Mouse (Mus musculus): Measurements from ENCODE around the gene Actr1b. TPM values are rescaled to one million over a fixed set of nuclear protein-coding genes. Genes with fewer than 3 reads are reported as not detected.
"Not testable (repeated sequence)": the region's sequence is repeated elsewhere in the genome, so short reads cannot be mapped to it uniquely, and the experiment has no call there.

Gene Actr1b
- polyA plus RNA-seq, 1 experiment, result 371 TPM

GRCm38 (mm10) chr1:36674936-36675335 is 39.3 kb downstream of the Actr1b start:
- no peaks in the 10 kb centered on the region for H3K4me1 ChIP-seq (ENCODE audit: control insufficient read depth, insufficient read depth, low read length)
- H3K4me3 ChIP-seq (replicated peaks; ENCODE audit: insufficient read depth, low read depth, low read length), result no peak overlapping the region
- no peaks in the 10 kb centered on the region for H3K27me3 ChIP-seq (ENCODE audit: control insufficient read depth, insufficient read depth, low read length)
- 79% methylated on average over 3 of the region's 3 CpGs for WGBS
- TF ChIP-seq CTCF (IDR thresholded peaks at IDR 0.05; ENCODE audit: borderline replicate concordance, insufficient read depth, low read depth, low read length) (no peak), POLR2A (IDR thresholded peaks at IDR 0.05; ENCODE audit: borderline replicate concordance, insufficient read depth, low read length) (no peak)
- no peak overlapping the region for H3K27ac ChIP-seq (ENCODE audit: insufficient read depth, low read length)
- no peak for DNase-seq

- 48% methylated on average over 16 of the region's 16 CpGs for WGBS
- H3K27me3 ChIP-seq (ENCODE audit: control insufficient read depth, insufficient read depth, low read length), result no peaks in the 10 kb centered on the region
- no peaks in the 10 kb centered on the region for H3K4me1 ChIP-seq (ENCODE audit: control insufficient read depth, insufficient read depth, low read length)
- no peak for DNase-seq
- no peak for TF ChIP-seq CTCF (IDR thresholded peaks at IDR 0.05; ENCODE audit: borderline replicate concordance, insufficient read depth, low read depth, low read length)
- TF ChIP-seq POLR2A (IDR thresholded peaks at IDR 0.05; ENCODE audit: borderline replicate concordance, insufficient read depth, low read length), result no peak
- H3K27ac ChIP-seq (ENCODE audit: insufficient read depth, low read length), result no peak overlapping the region
- H3K4me3 ChIP-seq (replicated peaks; ENCODE audit: insufficient read depth, low read depth, low read length), result no peak overlapping the region
Measured at GRCm38 (mm10) chr1:36672648-36673350, 41.4 kb downstream of the Actr1b start.

- DNase-seq, result no peak
- WGBS, result 89% methylated on average over 10 of the region's 10 CpGs
- Histone ChIP-seq H3K4me3 (replicated peaks; ENCODE audit: insufficient read depth, low read depth, low read length) (no peak overlapping the region), H3K27me3 (ENCODE audit: control insufficient read depth, insufficient read depth, low read length) (no peaks in the 10 kb centered on the region), H3K4me1 (ENCODE audit: control insufficient read depth, insufficient read depth, low read length) (no peaks in the 10 kb centered on the region), H3K27ac (ENCODE audit: insufficient read depth, low read length) (no peak overlapping the region)
- no peak for TF ChIP-seq POLR2A (IDR thresholded peaks at IDR 0.05; ENCODE audit: borderline replicate concordance, insufficient read depth, low read length)
- TF ChIP-seq CTCF (IDR thresholded peaks at IDR 0.05; ENCODE audit: borderline replicate concordance, insufficient read depth, low read depth, low read length), result no peak
Measured at GRCm38 (mm10) chr1:36671260-36671659, 43.0 kb downstream of the Actr1b start.

GRCm38 (mm10) chr1:36670256-36670655 is 44.0 kb downstream of the Actr1b start:
- 87% methylated on average over 4 of the region's 4 CpGs for WGBS

GRCm38 (mm10) chr1:36668007-36668406 is 46.2 kb downstream of the Actr1b start:
- not testable (repeated sequence) for H3K4me1 ChIP-seq (ENCODE audit: control insufficient read depth, insufficient read depth, low read length); H3K27ac ChIP-seq (ENCODE audit: insufficient read depth, low read length); DNase-seq; H3K27me3 ChIP-seq (ENCODE audit: control insufficient read depth, insufficient read depth, low read length); H3K4me3 ChIP-seq (replicated peaks; ENCODE audit: insufficient read depth, low read depth, low read length)
- WGBS, result 78% methylated on average over 4 of the region's 4 CpGs

More at GRCm38 (mm10) chr1:36670256-36670655, 44.0 kb downstream of the Actr1b start:
- H3K27ac ChIP-seq (ENCODE audit: insufficient read depth, low read length), result no peak overlapping the region
- H3K27me3 ChIP-seq (ENCODE audit: control insufficient read depth, insufficient read depth, low read length), result no peaks in the 10 kb centered on the region
- TF ChIP-seq CTCF (IDR thresholded peaks at IDR 0.05; ENCODE audit: borderline replicate concordance, insufficient read depth, low read depth, low read length), result no peak
- TF ChIP-seq POLR2A (IDR thresholded peaks at IDR 0.05; ENCODE audit: borderline replicate concordance, insufficient read depth, low read length), result no peak
- H3K4me1 ChIP-seq (ENCODE audit: control insufficient read depth, insufficient read depth, low read length), result no peaks in the 10 kb centered on the region
- no peak overlapping the region for H3K4me3 ChIP-seq (replicated peaks; ENCODE audit: insufficient read depth, low read depth, low read length)
- DNase-seq, result no peak

GRCm38 (mm10) chr1:36665934-36666333 is 48.3 kb downstream of the Actr1b start:
- no peak for DNase-seq
- Histone ChIP-seq H3K4me3 (replicated peaks; ENCODE audit: insufficient read depth, low read depth, low read length) (no peak overlapping the region), H3K27me3 (ENCODE audit: control insufficient read depth, insufficient read depth, low read length) (no peaks in the 10 kb centered on the region), H3K27ac (ENCODE audit: insufficient read depth, low read length) (no peak overlapping the region), H3K4me1 (ENCODE audit: control insufficient read depth, insufficient read depth, low read length) (no peaks in the 10 kb centered on the region)
- 70% methylated on average over 4 of the region's 4 CpGs for WGBS
- TF ChIP-seq CTCF (IDR thresholded peaks at IDR 0.05; ENCODE audit: borderline replicate concordance, insufficient read depth, low read depth, low read length) (no peak), POLR2A (IDR thresholded peaks at IDR 0.05; ENCODE audit: borderline replicate concordance, insufficient read depth, low read length) (no peak)

- Histone ChIP-seq H3K4me3 (replicated peaks; ENCODE audit: insufficient read depth, low read depth, low read length) (no peak overlapping the region), H3K4me1 (ENCODE audit: control insufficient read depth, insufficient read depth, low read length) (no peaks in the 10 kb centered on the region), H3K27ac (ENCODE audit: insufficient read depth, low read length) (no peak overlapping the region), H3K27me3 (ENCODE audit: control insufficient read depth, insufficient read depth, low read length) (no peaks in the 10 kb centered on the region)
- DNase-seq, result no peak
- 74% methylated on average over 11 of the region's 11 CpGs for WGBS
- TF ChIP-seq POLR2A (IDR thresholded peaks at IDR 0.05; ENCODE audit: borderline replicate concordance, insufficient read depth, low read length), result no peak
- TF ChIP-seq CTCF (IDR thresholded peaks at IDR 0.05; ENCODE audit: borderline replicate concordance, insufficient read depth, low read depth, low read length), result no peak
Measured at GRCm38 (mm10) chr1:36665165-36665723, 49.0 kb downstream of the Actr1b start.

- no peak for TF ChIP-seq POLR2A (IDR thresholded peaks at IDR 0.05; ENCODE audit: borderline replicate concordance, insufficient read depth, low read length)
- peak; percentile 60 for TF ChIP-seq CTCF (IDR thresholded peaks at IDR 0.05; ENCODE audit: borderline replicate concordance, insufficient read depth, low read depth, low read length)
- DNase-seq, result peak; percentile 53 to 63
- Histone ChIP-seq H3K27me3 (ENCODE audit: control insufficient read depth, insufficient read depth, low read length) (no peaks in the 10 kb centered on the region), H3K4me3 (replicated peaks; ENCODE audit: insufficient read depth, low read depth, low read length) (no peak overlapping the region), H3K27ac (ENCODE audit: insufficient read depth, low read length) (no peak overlapping the region), H3K4me1 (ENCODE audit: control insufficient read depth, insufficient read depth, low read length) (no peaks in the 10 kb centered on the region)
- 48% methylated on average over 4 of the region's 4 CpGs for WGBS
Measured at GRCm38 (mm10) chr1:36664457-36664856, 49.8 kb downstream of the Actr1b start.
